Mouse (Mus musculus) liver, embryonic 16.5 days (tissue): ENCODE data around the gene Ppm1a. TPM values are rescaled to one million over a fixed set of nuclear protein-coding genes. Genes with fewer than 3 reads are reported as not detected.

Source experiments
- ATAC-seq: fragments of 200-750 bp; cut with Nextera tagmentation; 2 replicates; pipeline ENCODE4 v1.8.0; 2017; ENCODE audit warnings: low read depth, mild to moderate bottlenecking, moderate number of reproducible peaks, moderate library complexity
- H3K27ac ChIP-seq: fragments of 300-500 bp; sonication (generic); 2 replicates; pipeline ENCODE4 v1.5.1; 2014; ENCODE audit warnings: mild to moderate bottlenecking, low read length
- H3K27me3 ChIP-seq: fragments of 300-500 bp; sonication (generic); 2 replicates; pipeline ENCODE4 v1.6.1; 2014; ENCODE audit warnings: low read depth, low read length, mixed read lengths; ENCODE audit not compliant: control insufficient read depth, insufficient read depth
- H3K36me3 ChIP-seq: fragments of 300-500 bp; sonication (generic); 2 replicates; pipeline ENCODE4 v1.6.1; 2014; ENCODE audit warnings: mild to moderate bottlenecking; ENCODE audit not compliant: control insufficient read depth, insufficient read depth
- H3K4me1 ChIP-seq: fragments of 300-500 bp; sonication (generic); 2 replicates; pipeline ENCODE4 v1.6.1; 2014; ENCODE audit warnings: low read depth, low read length, mixed read lengths; ENCODE audit not compliant: control insufficient read depth
- H3K4me2 ChIP-seq: fragments of 300-500 bp; sonication (generic); 2 replicates; pipeline ENCODE4 v1.6.1; 2014; ENCODE audit warnings: low read depth, low read length, mixed read lengths
- H3K4me3 ChIP-seq: fragments of 300-500 bp; sonication (generic); 2 replicates; pipeline ENCODE4 v1.5.1; 2014; ENCODE audit warnings: low read depth, mild to moderate bottlenecking, low read length
- H3K9ac ChIP-seq: fragments of 300-500 bp; sonication (generic); 2 replicates; pipeline ENCODE4 v1.6.1; 2014; ENCODE audit warnings: low read depth, low read length
- H3K9me3 ChIP-seq: fragments of 300-500 bp; sonication (generic); replicated peaks from 2 replicates; pipeline ENCODE4 v1.6.1; 2016; ENCODE audit warnings: low read length; ENCODE audit not compliant: control insufficient read depth
- WGBS: fragments of 180-500 bp; shearing (Covaris S2); extraction: QIAGEN DNeasy Blood & Tissue Kit; methylation state at CpG from one replicate; pipeline ENCODE4 v1.1.7; 2014; ENCODE audit not compliant: insufficient replicate concordance; 5-methylcytosine and 5-hydroxymethylcytosine counted together
- polyA plus RNA-seq: library from polyadenylated mRNA; unstranded; fragments of >200 nt; fragmentation: Nextera tagmentation; extraction: Ambion mirVana; gene quantifications from 2 replicates; pipeline ENCODE4 v1.2.1, GENCODE M21; 2015

Gene Ppm1a
- polyA plus RNA-seq, 1 experiment from 2014 or later, result 12.1 TPM

DNA sequence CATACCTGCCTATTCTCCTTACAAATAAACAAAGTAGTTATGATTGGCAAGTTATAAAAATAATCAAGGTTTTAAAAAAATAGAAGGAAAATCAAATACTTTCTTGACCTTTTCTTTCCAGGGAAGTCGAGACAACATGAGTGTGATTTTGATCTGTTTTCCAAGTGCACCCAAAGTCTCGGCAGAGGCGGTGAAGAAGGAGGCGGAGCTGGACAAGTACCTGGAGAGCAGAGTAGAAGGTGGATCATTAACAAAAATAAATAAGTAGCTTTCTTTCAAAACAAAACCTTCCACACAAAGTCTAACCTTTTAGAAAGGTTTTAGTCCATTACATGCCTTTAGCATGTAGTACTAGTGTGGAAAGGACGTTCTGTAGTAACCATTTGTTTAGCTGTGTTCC lies 29.3 kb downstream of the Ppm1a start:
- no peak for ATAC-seq
- Histone ChIP-seq H3K9ac (no peak overlapping the region), H3K27ac (no peak overlapping the region), H3K4me3 (no peak overlapping the region), H3K36me3 (peaks cover 10% of the 10 kb centered on the region; the same call in 1 of the 2 replicates), H3K4me1 (peaks cover 6% of the 10 kb centered on the region; the same call in 1 of the 2 replicates), H3K27me3 (no peaks in the 10 kb centered on the region), H3K9me3 (no peaks in the 10 kb centered on the region), H3K4me2 (no peak overlapping the region)
- 77% methylated on average over 5 of the region's 5 CpGs for WGBS

DNA sequence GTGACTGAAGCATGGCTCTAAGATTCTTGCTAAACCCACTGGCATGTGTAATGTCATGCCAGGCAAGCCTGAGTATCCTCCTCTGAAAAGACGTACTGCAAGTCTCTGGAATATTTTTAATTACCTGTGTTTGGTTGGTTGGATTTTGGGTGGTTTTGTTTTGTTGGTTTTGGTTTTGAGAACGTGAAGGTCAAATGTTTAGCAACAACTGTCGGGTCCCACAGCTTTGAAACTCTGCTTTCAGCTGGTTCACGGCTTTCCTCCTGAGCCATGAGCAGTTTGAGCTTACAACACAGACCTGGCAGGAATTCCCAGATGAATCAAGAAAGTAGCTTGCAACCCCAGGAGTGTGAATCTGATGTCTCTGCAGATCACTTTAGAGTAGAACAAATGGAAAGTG lies 29.7 kb downstream of the Ppm1a start:
- no peak for ATAC-seq
- Histone ChIP-seq H3K4me3 (no peak overlapping the region), H3K27me3 (no peaks in the 10 kb centered on the region), H3K9me3 (no peaks in the 10 kb centered on the region), H3K27ac (peak overlapping the region; percentile 52; the same call in 1 of the 2 replicates), H3K4me2 (no peak overlapping the region), H3K4me1 (peaks cover 6% of the 10 kb centered on the region; the same call in 1 of the 2 replicates), H3K36me3 (peaks cover 10% of the 10 kb centered on the region; the same call in 1 of the 2 replicates), H3K9ac (no peak overlapping the region)
- WGBS, result 75% methylated on average over 4 of the region's 4 CpGs

DNA sequence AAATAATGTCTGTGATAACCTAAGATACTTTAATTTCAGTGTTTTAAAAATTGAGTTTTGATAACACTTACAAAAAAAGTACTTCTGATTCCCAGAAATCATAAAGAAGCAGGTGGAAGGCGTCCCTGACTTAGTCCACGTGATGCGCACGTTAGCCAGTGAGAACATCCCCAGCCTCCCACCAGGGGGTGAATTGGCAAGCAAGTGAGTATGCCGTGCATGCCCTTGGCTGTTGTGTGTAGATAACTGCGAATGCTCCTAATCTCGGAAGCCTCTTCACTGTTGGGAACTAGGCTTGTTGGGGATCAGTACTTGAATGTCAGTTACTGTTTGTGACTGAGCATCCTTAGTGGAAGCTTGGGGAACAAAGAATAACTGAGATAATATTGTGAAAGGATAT lies 33.3 kb downstream of the Ppm1a start:
- H3K4me2 ChIP-seq, result no peak overlapping the region
- H3K9me3 ChIP-seq, result no peaks in the 10 kb centered on the region
- H3K4me3 ChIP-seq, result no peak overlapping the region
- ATAC-seq, result peak; percentile 84
- 26% methylated on average over 7 of the region's 7 CpGs for WGBS
- H3K4me1 ChIP-seq, result peaks cover 3% of the 10 kb centered on the region; the same call in 1 of the 2 replicates
- H3K36me3 ChIP-seq, result peaks cover 15% of the 10 kb centered on the region
- no peak overlapping the region for H3K27ac ChIP-seq
- no peak overlapping the region for H3K9ac ChIP-seq
- no peaks in the 10 kb centered on the region for H3K27me3 ChIP-seq

DNA sequence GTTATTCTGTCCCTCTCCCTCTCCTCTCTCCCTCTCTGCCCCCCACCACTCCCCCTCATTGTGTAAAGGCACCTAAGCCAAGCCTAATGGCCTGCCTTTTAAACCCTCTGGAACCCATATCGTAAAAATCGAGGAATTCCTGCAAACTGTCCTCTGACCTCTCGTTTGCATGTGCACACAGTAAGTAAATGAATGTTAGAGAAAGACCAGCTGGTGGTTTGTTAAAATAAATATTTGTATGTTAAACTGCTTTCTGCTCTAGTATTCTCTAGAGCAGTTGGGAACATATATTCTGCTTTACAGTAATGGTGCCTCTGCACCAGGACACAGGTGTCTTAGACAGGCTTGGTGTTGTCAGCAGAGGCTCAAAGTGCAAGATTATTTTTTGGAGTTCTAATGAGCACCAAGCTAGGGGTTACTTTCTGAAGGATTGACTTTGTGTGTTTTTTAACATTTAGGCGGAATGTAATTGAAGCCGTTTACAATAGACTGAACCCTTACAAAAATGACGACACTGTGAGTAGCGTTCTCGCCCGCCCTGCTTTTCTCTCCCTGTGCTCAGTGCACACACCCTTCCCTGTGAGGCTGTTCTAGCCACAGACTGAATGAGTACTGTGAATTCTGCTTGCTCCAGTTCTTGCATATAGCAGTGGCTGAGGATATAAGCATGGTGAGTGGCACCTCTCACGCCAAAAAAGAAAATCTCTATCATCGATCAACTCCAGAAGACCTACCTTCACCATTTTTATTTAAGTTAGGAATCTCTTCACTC lies 35.3 kb downstream of the Ppm1a start:
- Histone ChIP-seq H3K4me1 (peaks cover 3% of the 10 kb centered on the region; the same call in 1 of the 2 replicates), H3K9me3 (no peaks in the 10 kb centered on the region), H3K4me3 (no peak overlapping the region), H3K9ac (no peak overlapping the region), H3K36me3 (peaks cover 11% of the 10 kb centered on the region), H3K27me3 (no peaks in the 10 kb centered on the region), H3K4me2 (peak overlapping the region; percentile 30; the same call in 1 of the 2 replicates), H3K27ac (peak overlapping the region; percentile 41)
- peak; percentile 60 for ATAC-seq
- WGBS, result 79% methylated on average over 11 of the region's 11 CpGs

DNA sequence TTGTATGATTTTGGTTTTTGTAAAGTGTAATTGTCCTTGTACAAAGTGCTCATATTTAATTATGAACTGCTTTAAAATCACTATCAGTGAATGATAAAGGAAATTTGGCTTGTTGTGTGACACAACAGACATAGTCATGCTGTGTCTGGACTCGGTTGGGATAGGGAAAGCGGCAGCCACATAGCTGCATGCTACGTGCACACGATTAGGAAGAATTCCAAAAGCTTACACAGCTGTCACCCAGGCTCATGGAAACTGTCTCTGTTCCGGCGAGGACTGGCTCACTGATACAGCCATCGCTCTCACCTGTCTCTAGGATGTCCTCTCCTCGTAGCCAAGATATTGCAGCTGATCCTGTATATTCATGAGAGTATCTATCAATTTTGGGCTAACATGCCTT lies 36.7 kb downstream of the Ppm1a start:
- WGBS, result 92% methylated on average over 8 of the region's 8 CpGs
- Histone ChIP-seq H3K9ac (no peak overlapping the region), H3K4me2 (no peak overlapping the region), H3K27me3 (no peaks in the 10 kb centered on the region), H3K9me3 (no peaks in the 10 kb centered on the region), H3K4me3 (no peak overlapping the region), H3K4me1 (peaks cover 3% of the 10 kb centered on the region; the same call in 1 of the 2 replicates), H3K36me3 (peaks cover 11% of the 10 kb centered on the region), H3K27ac (no peak overlapping the region)
- no peak for ATAC-seq

DNA sequence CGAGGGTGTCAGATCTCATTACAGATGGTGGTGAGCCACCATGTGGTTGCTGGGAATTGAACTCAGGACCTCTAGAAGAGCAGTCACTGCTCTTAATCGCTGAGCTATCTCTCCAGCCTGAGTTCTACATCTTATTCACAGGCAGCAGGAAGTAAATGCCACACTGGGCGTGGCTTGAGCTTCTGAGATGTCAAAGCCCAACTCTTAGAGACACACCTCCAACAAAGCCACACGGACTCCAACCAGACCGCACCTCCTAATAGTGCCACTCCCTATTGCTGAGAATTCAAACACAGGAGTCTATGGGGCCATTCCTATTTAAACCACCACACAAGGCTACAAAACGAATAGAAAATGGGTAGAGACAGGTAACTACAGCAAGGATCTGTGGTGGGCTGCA lies 52.5 kb downstream of the Ppm1a start:
- 35% methylated on average over 6 of the region's 6 CpGs for WGBS
- H3K4me1 ChIP-seq, result no peaks in the 10 kb centered on the region
- no peak overlapping the region for H3K4me2 ChIP-seq
- H3K9ac ChIP-seq, result no peak overlapping the region
- ATAC-seq, result no peak
- no peak overlapping the region for H3K27ac ChIP-seq
- H3K36me3 ChIP-seq, result no peaks in the 10 kb centered on the region
- no peaks in the 10 kb centered on the region for H3K9me3 ChIP-seq
- no peak overlapping the region for H3K4me3 ChIP-seq
- no peaks in the 10 kb centered on the region for H3K27me3 ChIP-seq

DNA sequence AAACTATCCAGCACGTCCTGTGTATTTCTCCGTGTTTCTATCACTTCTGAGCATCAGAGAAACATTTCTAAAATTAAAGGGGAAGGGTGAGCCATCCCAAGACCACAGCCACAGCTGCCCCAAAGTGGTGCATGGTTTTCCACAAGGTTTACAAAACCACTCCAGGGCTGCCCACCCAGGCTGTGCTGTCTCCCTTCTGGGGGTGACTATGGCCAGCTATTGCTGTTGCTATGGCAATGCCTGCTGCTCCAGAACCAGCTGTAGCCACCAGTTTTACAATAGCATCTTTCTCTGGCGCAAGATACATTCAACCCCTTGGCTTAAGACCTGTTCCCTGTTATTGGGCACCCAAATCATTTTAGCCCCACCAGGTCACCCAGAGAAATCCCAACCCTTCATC lies 54.3 kb downstream of the Ppm1a start:
- Histone ChIP-seq H3K36me3 (no peaks in the 10 kb centered on the region), H3K9me3 (no peaks in the 10 kb centered on the region), H3K4me3 (no peak overlapping the region), H3K27ac (no peak overlapping the region), H3K9ac (no peak overlapping the region), H3K27me3 (no peaks in the 10 kb centered on the region), H3K4me2 (no peak overlapping the region), H3K4me1 (no peaks in the 10 kb centered on the region)
- ATAC-seq, result no peak
- WGBS, result 57% methylated on average over 3 of the region's 3 CpGs

DNA sequence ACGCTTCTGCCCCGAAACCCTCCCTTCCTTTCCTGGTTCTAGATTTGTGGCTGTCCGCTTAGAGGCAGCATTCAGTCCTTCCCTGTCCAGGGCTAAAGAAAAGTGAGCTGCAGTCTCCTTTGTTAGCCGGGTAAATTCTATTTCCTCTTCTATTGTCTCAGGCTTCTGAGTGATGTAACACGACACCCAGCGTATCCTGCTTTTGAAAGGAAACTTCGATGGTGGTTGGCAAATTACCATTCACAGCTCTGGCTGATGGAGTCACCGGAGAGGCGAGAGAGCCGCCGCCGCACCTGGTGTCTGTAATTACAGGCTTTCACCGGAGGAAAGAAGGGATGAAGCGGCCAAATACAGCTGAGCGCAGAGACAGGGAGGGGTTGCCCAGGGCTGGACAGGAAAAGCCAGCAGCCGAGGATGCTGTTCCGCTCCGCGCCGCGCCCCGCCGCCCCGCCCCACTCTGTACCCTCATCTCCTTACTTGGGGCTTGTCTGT lies 63.7 kb downstream of the Ppm1a start:
- no peaks in the 10 kb centered on the region for H3K4me1 ChIP-seq
- H3K9me3 ChIP-seq, result no peaks in the 10 kb centered on the region
- peak overlapping the region; percentile 30 for H3K4me3 ChIP-seq
- H3K9ac ChIP-seq, result no peak overlapping the region
- H3K27ac ChIP-seq, result no peak overlapping the region
- no peaks in the 10 kb centered on the region for H3K36me3 ChIP-seq
- peaks cover 14% of the 10 kb centered on the region for H3K27me3 ChIP-seq
- H3K4me2 ChIP-seq, result peak overlapping the region; percentile 44
- under 1% methylated on average over 24 of the region's 24 CpGs for WGBS
- ATAC-seq, result no peak

DNA sequence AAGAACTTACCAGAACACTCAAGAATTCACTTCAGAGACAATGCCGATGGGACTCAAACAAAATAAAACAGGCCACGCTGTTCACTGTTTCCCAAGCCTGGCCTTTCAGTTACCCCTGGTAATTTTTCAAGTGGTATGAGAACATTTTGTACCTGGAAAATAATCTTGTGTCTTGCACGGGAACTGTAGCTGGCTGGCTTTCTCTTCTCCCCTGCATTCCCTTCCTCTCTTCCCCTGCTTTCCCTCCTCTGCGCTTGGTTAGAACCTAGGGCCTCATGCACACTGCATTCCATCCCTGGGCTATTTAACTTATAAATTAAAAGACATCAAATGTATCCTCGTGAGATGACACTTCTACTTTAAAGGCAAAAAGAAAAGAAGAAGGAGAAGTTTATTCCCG lies 64.3 kb downstream of the Ppm1a start:
- no peak overlapping the region for H3K9ac ChIP-seq
- H3K27me3 ChIP-seq, result peaks cover 14% of the 10 kb centered on the region
- no peaks in the 10 kb centered on the region for H3K9me3 ChIP-seq
- H3K36me3 ChIP-seq, result no peaks in the 10 kb centered on the region
- WGBS, result 30% methylated on average over 6 of the region's 6 CpGs
- no peak overlapping the region for H3K4me2 ChIP-seq
- H3K4me3 ChIP-seq, result no peak overlapping the region
- no peak for ATAC-seq
- no peak overlapping the region for H3K27ac ChIP-seq
- H3K4me1 ChIP-seq, result no peaks in the 10 kb centered on the region
